Mouse (Mus musculus) central nervous system, embryonic 18 days (tissue): ENCODE results near the gene Gm8764. TPM values are rescaled to one million over a fixed set of nuclear protein-coding genes. Genes with fewer than 3 reads are reported as not detected.

Experiments
- polyA plus RNA-seq: library from polyadenylated mRNA; depleted of rRNA; stranded (reverse); fragments of >200 nt; gene quantifications from 2 replicates; pipeline ENCODE4 v1.2.3, GENCODE M21; 2012; rRNA removed

The Gm8764 gene
- not detected in 2 replicates for polyA plus RNA-seq

GRCm38 (mm10) chr10:104159706-104160105 is at the start of gene Gm8764:
Gene Gm8764, plus strand, starts transcription at chr10:104160006.

GRCm38 (mm10) chr10:104142687-104143086 is 17.1 kb upstream of the Gm8764 start, which contains the start of gene Gm21293:
Gene Gm21293, plus strand, starts transcription at chr10:104142987.

DNA sequence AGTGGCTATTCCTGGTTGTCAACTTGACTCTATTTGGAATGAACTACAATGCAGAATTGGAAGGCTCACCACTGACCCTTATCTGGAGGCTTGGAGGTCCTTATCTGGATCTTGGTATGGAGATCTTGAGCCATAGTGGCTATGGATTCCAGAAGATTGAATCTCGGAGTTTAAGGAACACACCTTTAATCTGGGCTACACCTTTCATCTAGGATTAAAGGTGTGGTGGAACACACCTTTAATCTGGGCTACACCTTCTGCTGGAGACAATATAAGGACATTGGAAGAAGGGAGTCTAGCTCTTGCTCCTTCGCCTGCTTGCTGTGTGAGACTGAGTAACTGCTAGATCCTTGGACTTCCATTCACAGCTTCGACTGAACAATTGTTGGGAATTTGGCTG is 8.6 kb upstream of the Gm8764 start, which contains the start of gene Gm6763:
Gm6763 (plus strand) TSS at position 301 of the 400 bp plus-strand sequence.

DNA sequence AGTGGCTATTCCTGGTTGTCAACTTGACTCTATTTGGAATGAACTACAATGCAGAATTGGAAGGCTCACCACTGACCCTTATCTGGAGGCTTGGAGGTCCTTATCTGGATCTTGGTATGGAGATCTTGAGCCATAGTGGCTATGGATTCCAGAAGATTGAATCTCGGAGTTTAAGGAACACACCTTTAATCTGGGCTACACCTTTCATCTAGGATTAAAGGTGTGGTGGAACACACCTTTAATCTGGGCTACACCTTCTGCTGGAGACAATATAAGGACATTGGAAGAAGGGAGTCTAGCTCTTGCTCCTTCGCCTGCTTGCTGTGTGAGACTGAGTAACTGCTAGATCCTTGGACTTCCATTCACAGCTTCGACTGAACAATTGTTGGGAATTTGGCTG is 8.4 kb downstream of the Gm8764 start, which contains the start of gene Gm21304:
Gm21304 (plus strand) TSS at position 301 of the 400 bp plus-strand sequence.

DNA sequence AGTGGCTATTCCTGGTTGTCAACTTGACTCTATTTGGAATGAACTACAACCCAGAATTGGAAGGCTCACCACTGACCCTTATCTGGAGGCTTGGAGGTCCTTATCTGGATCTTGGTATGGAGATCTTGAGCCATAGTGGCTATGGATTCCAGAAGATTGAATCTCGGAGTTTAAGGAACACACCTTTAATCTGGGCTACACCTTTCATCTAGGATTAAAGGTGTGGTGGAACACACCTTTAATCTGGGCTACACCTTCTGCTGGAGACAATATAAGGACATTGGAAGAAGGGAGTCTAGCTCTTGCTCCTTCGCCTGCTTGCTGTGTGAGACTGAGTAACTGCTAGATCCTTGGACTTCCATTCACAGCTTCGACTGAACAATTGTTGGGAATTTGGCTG is 16.9 kb downstream of the Gm8764 start, which contains the start of gene Gm21312:
Gm21312 (plus strand) TSS at position 301 of the 400 bp plus-strand sequence.

GRCm38 (mm10) chr10:104185233-104185632 is 25.4 kb downstream of the Gm8764 start, which contains the start of gene Gm20765:
Gene Gm20765, plus strand, starts transcription at chr10:104185533.

DNA sequence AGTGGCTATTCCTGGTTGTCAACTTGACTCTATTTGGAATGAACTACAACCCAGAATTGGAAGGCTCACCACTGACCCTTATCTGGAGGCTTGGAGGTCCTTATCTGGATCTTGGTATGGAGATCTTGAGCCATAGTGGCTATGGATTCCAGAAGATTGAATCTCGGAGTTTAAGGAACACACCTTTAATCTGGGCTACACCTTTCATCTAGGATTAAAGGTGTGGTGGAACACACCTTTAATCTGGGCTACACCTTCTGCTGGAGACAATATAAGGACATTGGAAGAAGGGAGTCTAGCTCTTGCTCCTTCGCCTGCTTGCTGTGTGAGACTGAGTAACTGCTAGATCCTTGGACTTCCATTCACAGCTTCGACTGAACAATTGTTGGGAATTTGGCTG is 33.9 kb downstream of the Gm8764 start, which contains the start of gene Gm4340:
Gm4340 (plus strand) TSS at position 301 of the 400 bp plus-strand sequence.

Other genes with a start within 250 kb of the Gm8764 start
- not detected in 2 replicates for gene Gm21293, start 17.0 kb upstream of the Gm8764 start, polyA plus RNA-seq
- not detected in 2 replicates for gene Gm6763, start 8.5 kb upstream of the Gm8764 start, polyA plus RNA-seq
- gene Gm21304, start 8.5 kb downstream of the Gm8764 start, polyA plus RNA-seq = not detected in 2 replicates
- not detected in 2 replicates for gene Gm21312, start 17.0 kb downstream of the Gm8764 start, polyA plus RNA-seq
- gene Gm20765, start 25.5 kb downstream of the Gm8764 start, polyA plus RNA-seq = not detected in 2 replicates
- gene Gm4340, start 34.0 kb downstream of the Gm8764 start, polyA plus RNA-seq = not detected in 2 replicates